Mouse (Mus musculus) C2C12 (cell line): ENCODE results near the gene Tmem240. TPM values are rescaled to one million over a fixed set of nuclear protein-coding genes. Genes with fewer than 3 reads are reported as not detected.

Experiments used
- H3K27me3 ChIP-seq: one replicate; pipeline ENCODE4 v1.6.1; 2011; ENCODE audit not compliant: control insufficient read depth, insufficient read depth, insufficient read length
- H3K36me3 ChIP-seq: one replicate; pipeline ENCODE4 v1.6.1; 2011; ENCODE audit not compliant: control insufficient read depth, insufficient read depth
- H3K4me3 ChIP-seq: one replicate; pipeline ENCODE4 v1.5.1; 2011; ENCODE audit warnings: mild to moderate bottlenecking, control low read depth; ENCODE audit not compliant: poor library complexity, insufficient read depth, severe bottlenecking
- H3K79me2 ChIP-seq: one replicate; pipeline ENCODE4 v1.6.1; 2011; ENCODE audit not compliant: control insufficient read depth, insufficient read depth
- H3K79me3 ChIP-seq: one replicate; pipeline ENCODE4 v1.6.1; 2011; ENCODE audit warnings: low read depth, control low read depth
- H3ac ChIP-seq: one replicate; pipeline ENCODE3; 2011; ENCODE audit warnings: low read depth; ENCODE audit not compliant: control insufficient read depth, insufficient read length
- CEBPB ChIP-seq: IDR thresholded peaks from one replicate; pipeline ENCODE4 v1.6.1; 2011; ENCODE audit warnings: low read depth, mild to moderate bottlenecking, control low read depth, moderate library complexity
- CTCF ChIP-seq: IDR thresholded peaks from one replicate; pipeline ENCODE4 v1.5.1; 2011; ENCODE audit not compliant: control insufficient read depth, insufficient read depth, insufficient read length
- FOSL1 ChIP-seq: IDR thresholded peaks from one replicate; pipeline ENCODE4 v1.8.0; 2011; ENCODE audit warnings: mild to moderate bottlenecking, low read length; ENCODE audit not compliant: poor library complexity, insufficient read depth, severe bottlenecking
- MAX ChIP-seq: IDR thresholded peaks from one replicate; pipeline ENCODE4 v1.6.1; 2011; ENCODE audit warnings: mild to moderate bottlenecking, control low read depth
- MYOD1 ChIP-seq: IDR thresholded peaks from one replicate; pipeline ENCODE4 v1.6.1; 2011; ENCODE audit warnings: low read depth; ENCODE audit not compliant: control insufficient read depth, insufficient read length
- MYOG ChIP-seq: IDR thresholded peaks from one replicate; pipeline ENCODE4 v1.6.1; 2011; ENCODE audit not compliant: control insufficient read depth, insufficient read length; ENCODE audit errors: extremely low read depth
- USF1 ChIP-seq: IDR thresholded peaks from one replicate; pipeline ENCODE4 v1.6.1; 2011; ENCODE audit warnings: low read depth, mild to moderate bottlenecking, control low read depth, moderate library complexity
- polyA plus RNA-seq: library from polyadenylated mRNA; unstranded; fragments of >200 nt; fragmentation: generic; extraction: Trizol; gene quantifications from one replicate; pipeline ENCODE4 v1.2.1, GENCODE M21; 2012; ENCODE audit warnings: missing spikeins

Tmem240 gene
- polyA plus RNA-seq, 1 experiment: 0.39 TPM

DNA sequence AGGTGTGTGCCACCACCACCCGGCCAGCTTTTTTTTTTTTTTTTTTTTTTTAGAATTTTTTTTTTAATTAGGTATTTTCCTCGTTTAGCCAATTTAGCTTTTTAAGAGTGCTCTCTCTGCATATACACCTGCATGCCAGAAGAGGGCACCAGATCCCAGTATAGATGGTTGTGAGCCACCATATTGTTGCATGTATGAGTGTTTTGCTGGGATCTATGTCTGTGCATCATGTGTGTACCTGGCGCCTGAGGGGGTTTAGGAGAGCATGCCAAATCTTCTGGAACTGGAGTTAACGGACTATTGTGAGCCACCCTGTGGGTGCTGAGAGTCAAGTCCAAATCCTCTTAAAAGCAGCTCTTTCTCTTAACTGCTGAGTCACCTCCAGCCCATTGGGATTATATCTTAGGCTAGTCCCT is 12.9 kb upstream of the Tmem240 start:
- Histone ChIP-seq H3ac (no peak overlapping the region), H3K79me2 (no peaks in the 10 kb centered on the region), H3K79me3 (no peaks in the 10 kb centered on the region), H3K4me3 (no peak overlapping the region), H3K27me3 (no peaks in the 10 kb centered on the region), H3K36me3 (peaks cover 64% of the 10 kb centered on the region)
- TF ChIP-seq MAX (no peak), MYOD1 (no peak), CEBPB (no peak), MYOG (no peak), FOSL1 (no peak), CTCF (no peak), USF1 (no peak)

DNA sequence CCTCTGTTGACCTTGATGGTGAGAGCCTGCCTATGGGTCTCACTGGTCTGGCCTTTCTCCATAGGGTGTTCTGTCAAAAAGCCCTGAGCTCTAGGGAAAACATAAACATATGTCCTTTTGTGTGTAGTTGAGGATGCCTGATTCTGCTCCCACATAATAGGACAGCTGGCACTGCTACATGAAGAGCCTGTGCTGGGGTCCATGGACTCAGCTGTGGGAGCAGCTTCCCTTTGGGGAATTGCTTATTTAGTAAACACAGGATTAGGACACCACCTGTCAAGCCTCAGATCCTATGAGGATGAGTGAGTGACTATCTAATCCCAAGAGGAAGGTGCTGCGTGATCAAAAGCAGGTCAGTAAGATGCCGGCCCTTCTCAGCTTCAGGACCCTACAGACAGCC is 6.6 kb upstream of the Tmem240 start:
- H3K4me3 ChIP-seq: no peak overlapping the region
- no peak overlapping the region for H3ac ChIP-seq
- H3K36me3 ChIP-seq: peaks cover 65% of the 10 kb centered on the region
- no peaks in the 10 kb centered on the region for H3K79me2 ChIP-seq
- H3K79me3 ChIP-seq: no peaks in the 10 kb centered on the region
- TF ChIP-seq CTCF: no peak
- TF ChIP-seq MYOG: no peak
- TF ChIP-seq CEBPB: no peak
- no peak for TF ChIP-seq USF1
- TF ChIP-seq FOSL1: no peak
- no peak for TF ChIP-seq MYOD1
- TF ChIP-seq MAX: no peak
- H3K27me3 ChIP-seq: no peaks in the 10 kb centered on the region

DNA sequence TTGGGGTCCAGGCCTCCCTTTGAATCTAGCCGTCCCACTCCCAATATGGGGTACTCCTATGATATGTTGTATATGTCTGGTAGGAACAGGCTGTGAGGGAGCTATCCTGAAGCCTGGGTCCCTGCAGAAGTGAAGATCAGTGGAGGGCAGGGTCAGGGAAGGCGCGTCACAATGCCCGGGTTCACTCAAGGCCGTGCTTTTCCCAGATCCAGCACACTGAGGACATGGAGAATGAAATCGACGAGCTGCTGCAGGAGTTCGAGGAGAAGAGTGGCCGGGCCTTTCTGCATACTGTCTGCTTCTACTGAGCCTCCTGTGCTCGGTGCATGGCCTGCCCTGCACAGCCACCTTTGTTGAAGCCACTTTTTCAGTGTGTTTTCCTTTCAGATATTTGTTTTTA is 1.3 kb upstream of the Tmem240 start:
- Histone ChIP-seq H3ac (peak overlapping the region; percentile 24), H3K79me2 (peaks cover 7% of the 10 kb centered on the region), H3K79me3 (no peaks in the 10 kb centered on the region), H3K4me3 (no peak overlapping the region), H3K27me3 (no peaks in the 10 kb centered on the region), H3K36me3 (peaks cover 40% of the 10 kb centered on the region)
- TF ChIP-seq MAX: no peak
- no peak for TF ChIP-seq USF1
- no peak for TF ChIP-seq MYOG
- TF ChIP-seq CEBPB: no peak
- TF ChIP-seq FOSL1: no peak
- TF ChIP-seq MYOD1: no peak
- no peak for TF ChIP-seq CTCF

DNA sequence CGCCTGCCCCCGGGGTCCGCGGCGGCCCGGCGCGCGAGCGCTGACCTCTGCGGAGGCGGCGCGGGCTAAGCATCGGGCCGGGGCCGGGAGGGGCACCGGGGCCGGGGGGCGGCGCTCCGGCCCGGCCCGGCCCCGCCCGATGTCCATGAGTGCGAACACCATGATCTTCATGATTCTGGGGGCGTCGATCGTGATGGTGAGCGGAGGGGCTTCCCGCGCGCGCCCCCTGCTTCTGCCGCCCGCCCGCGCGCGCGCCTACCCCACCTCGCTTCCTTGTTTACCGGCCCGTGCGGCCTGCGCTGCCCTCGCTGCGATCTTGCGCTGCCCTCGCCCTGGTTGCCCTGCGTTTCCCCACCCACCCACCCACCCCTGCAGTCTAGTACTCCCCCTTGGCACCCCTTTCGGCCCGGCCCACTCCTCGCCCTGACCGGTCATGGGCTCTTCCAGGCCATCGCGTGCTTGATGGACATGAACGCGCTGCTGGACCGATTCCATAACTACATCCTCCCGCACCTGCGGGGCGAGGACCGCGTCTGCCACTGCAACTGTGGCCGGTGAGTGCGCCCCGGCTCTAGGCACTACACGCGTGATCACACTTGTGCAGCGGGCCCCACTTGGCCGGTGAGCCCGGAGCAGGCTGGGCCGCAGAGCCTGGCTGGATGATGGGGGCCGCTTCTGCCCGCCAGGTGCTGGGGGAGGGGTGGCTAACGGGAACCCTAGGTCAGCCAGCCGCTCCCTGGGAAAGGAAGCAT is 527 bp downstream of the Tmem240 start:
- Histone ChIP-seq H3K36me3 (peaks cover 31% of the 10 kb centered on the region), H3K27me3 (no peaks in the 10 kb centered on the region), H3K79me2 (peaks cover 7% of the 10 kb centered on the region), H3ac (peak overlapping the region; percentile 90), H3K4me3 (peak overlapping the region; percentile 45), H3K79me3 (no peaks in the 10 kb centered on the region)
- TF ChIP-seq FOSL1 (no peak), MYOD1 (no peak), CEBPB (no peak), MAX (no peak), MYOG (no peak), CTCF (no peak)

DNA sequence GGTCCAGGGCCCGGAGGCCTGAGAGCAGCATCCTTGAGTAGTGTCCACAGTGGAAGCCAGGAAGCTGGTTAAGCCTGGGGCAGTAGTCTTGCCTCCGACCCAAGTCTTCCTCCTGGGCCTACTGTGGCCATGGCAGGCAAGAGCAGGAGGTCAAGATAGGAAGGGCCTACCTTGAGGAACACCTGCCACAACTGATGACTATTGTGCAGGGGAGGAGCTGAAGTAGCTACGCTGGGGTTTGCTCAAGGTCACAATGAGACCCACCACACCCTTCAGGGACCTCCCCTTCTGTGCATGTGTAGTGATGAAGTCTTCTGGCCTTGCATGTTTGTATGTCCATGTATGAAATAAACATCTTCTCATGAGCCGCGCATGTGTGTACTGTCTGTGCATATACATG is 1.2 kb downstream of the Tmem240 start:
- no peak for TF ChIP-seq MYOD1
- TF ChIP-seq FOSL1: no peak
- TF ChIP-seq CEBPB: no peak
- no peak for TF ChIP-seq MYOG
- TF ChIP-seq USF1: no peak
- TF ChIP-seq MAX: no peak
- TF ChIP-seq CTCF: no peak
- Histone ChIP-seq H3ac (peak overlapping the region; percentile 90), H3K27me3 (no peaks in the 10 kb centered on the region), H3K79me2 (peaks cover 7% of the 10 kb centered on the region), H3K36me3 (peaks cover 32% of the 10 kb centered on the region), H3K79me3 (no peaks in the 10 kb centered on the region), H3K4me3 (peak overlapping the region; percentile 45)

DNA sequence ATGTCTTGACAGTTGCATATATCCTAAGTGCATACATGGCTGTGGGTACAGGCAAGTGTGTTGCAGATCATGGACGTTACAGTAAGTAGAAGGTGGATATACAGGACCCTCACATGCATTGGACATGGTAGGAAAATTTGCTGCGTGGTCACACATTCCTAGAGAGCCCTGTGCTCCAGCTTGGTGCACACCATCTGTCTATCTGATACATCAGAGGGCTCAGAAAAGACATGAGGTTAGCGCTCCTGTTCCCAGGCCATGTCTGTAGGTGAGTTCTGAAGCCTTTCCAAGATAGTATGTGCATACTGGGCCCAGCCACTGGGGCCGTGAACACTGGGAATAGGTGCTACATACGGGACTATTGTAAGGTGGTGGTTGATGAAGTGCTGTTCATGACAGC is 1.8 kb downstream of the Tmem240 start:
- no peak for TF ChIP-seq MAX
- TF ChIP-seq CTCF: no peak
- no peak for TF ChIP-seq MYOD1
- TF ChIP-seq FOSL1: no peak
- no peak for TF ChIP-seq CEBPB
- no peak for TF ChIP-seq MYOG
- TF ChIP-seq USF1: no peak
- H3K36me3 ChIP-seq: peaks cover 34% of the 10 kb centered on the region
- no peak overlapping the region for H3K4me3 ChIP-seq

More for the DNA sequence above, 1.8 kb downstream of the Tmem240 start:
- Histone ChIP-seq H3K79me3 (no peaks in the 10 kb centered on the region), H3K79me2 (peaks cover 7% of the 10 kb centered on the region), H3ac (no peak overlapping the region), H3K27me3 (no peaks in the 10 kb centered on the region)
